Mouse (Mus musculus) c-Kit-positive CD71-negative TER-119-negative erythroid progenitor cells, embryonic 14.5 days (primary cell): ENCODE measurements at regions not wholly inside any gene's neighbourhood (a gene's known extent, or its start where the extent isn't known, plus 50 kb on each side); places are given as distances from the start of the nearest gene placed in this dataset.

Experiments used
- DNase-seq: peaks from one replicate; pipeline ENCODE4 v3.0.0-alpha.2; 2013; ENCODE audit warnings: low read depth

DNA sequence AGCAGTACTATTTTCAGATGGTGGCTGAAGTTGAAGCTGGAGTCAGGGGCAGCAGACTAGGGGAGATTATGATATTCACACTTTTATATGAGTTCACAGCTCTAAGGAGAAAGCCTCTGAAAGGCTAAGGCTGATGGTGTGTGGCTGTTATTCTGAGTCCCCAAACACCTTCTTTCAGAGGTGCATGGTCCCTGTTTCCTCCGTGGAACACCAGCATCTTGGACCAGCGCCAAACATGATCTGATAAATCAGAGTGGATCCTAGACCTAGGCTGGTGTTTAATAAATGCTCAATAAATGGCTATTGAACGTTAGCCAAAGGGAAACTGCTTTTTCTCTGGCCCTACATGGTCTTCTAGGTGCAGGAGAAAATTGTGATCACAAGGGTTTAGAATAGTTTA is 269.2 kb downstream of the Agtpbp1 start:
- no peak for DNase-seq

GRCm38 (mm10) chr13:59314419-59314818 is 270.6 kb downstream of the Agtpbp1 start:
- peak; percentile 3 for DNase-seq

- DNase-seq = no peak
Measured at GRCm38 (mm10) chr13:59313725-59314330, 271.2 kb downstream of the Agtpbp1 start.

DNA sequence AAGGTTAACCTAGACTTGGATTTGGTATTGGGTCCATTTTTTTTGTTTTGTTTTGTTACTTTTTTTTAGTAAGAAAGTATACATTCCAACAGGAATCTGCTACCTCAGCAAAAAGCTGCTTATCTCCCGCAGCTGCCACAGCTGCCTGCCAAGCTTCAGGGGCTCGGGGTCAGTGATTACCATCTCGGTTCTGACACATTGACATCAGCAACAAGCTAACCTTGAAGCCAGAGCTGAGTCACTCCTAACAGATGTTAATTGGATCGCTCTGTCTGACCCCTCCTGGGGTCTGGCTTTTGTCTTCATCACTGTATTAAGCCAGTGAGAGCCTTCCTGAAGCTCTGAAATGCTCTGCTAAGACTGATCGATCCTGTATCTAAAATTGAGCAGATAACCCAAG is 292.1 kb downstream of the Agtpbp1 start:
- DNase-seq = no peak

DNA sequence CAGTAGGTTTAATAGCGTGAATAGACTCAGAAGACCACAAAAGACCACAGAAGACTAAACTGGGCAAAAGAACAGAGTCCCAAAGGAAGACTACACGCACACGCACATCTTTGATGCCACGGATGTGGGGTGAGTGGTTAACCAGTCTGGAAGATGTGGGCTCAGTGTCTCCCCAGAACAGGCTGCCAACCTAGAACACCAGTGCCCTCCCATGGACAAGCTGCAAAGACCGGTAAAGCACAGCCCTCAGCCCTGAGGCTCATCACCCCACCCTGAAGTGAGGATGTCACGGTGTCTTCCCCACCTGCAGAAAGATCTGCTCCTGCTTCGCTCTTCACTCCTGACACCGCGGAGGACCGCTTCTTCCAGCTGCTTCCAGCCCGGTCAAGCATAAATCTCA is 295.9 kb downstream of the Agtpbp1 start:
- DNase-seq = no peak

DNA sequence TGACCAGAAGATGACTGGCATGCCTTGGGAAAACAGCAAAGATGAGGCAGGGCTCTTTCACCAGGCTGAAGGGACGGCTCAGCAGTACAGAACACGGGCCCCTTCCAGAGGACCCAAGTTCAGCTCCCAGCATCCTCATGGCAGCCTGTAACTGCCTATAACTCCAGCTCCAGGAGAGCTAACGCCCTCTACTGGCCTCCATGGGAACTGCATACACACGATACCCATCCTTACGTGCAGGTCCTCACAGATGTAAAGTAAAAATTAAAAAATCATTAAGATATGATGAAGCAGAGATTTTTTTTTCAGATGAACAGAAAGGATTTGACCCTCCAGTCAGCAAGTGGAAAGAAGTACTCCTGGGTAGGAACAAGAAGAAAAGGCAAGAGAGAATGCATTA is 303.8 kb downstream of the Agtpbp1 start:
- DNase-seq = no peak

DNA sequence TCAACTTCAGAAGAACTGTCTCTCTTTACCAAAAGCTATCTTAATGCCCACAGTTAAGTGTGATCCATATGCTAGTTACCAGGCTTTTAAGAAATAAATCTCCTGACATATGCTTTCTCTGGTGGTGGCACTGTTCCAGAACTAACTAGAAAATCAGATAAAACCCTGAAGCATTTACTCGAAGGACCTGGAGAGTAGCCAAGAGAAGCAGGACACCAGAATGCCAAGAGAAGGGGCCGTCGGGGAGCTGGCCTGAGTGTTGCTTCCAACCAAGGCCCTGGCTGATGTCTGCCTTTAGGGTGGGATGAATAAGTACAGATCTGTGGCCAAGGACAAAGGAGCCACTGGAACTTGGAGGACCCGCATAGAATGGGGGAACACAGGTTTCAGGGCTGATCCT is 305.9 kb downstream of the Agtpbp1 start:
- no peak for DNase-seq

GRCm38 (mm10) chr13:59271661-59272060 is 313.4 kb downstream of the Agtpbp1 start:
- DNase-seq = no peak

- no peak for DNase-seq
Measured at GRCm38 (mm10) chr13:59266854-59267253, 318.2 kb downstream of the Agtpbp1 start.

GRCm38 (mm10) chr13:59264126-59264525 is 320.9 kb downstream of the Agtpbp1 start:
- DNase-seq = no peak

GRCm38 (mm10) chr13:59261924-59262323 is 323.1 kb downstream of the Agtpbp1 start:
- DNase-seq = no peak

GRCm38 (mm10) chr13:59255798-59256435 is 329.1 kb downstream of the Agtpbp1 start:
- no peak for DNase-seq

DNA sequence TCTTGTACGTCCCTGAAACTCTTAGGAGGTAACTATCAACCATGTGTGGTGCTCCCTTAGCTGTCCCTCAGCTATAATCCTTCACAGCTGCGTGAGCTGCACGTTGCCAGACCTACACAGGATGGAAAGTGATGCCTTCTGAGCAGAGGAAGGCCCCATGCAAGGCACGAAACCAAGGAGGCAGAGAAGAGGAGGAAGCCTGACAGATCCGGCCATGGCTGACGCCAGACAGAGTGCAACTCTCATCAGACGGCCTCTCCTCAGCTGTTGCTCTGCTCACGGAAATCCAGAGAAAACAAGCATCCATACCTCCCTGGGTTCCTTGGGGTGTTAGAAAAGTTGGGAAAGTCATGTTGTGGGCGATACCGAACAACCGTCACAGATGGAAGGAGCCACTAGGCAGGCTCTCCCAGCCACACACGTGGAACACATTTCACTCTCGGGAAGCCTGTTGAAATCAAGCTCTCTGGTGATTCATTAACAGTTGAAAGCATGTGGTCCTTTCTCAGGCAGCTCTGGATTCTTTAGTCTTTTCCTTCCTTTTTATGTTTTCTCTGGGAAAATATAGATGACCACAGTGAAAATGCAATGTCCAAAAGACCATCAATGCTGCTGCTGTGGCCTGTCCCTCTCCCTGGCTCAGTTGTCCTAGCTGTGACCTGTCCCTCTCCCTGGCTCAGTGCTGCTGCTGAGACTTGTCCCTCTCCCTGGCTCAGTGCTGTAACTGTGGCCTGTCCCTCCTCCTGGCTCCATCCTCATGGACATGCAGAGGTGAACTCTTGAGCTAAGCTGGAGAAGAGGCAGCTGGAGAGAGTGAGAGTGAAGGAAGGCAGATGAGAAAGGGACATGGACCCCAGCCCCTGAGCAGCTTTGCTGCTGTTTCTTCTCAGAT is 331.1 kb downstream of the Agtpbp1 start:
- no peak for DNase-seq

DNA sequence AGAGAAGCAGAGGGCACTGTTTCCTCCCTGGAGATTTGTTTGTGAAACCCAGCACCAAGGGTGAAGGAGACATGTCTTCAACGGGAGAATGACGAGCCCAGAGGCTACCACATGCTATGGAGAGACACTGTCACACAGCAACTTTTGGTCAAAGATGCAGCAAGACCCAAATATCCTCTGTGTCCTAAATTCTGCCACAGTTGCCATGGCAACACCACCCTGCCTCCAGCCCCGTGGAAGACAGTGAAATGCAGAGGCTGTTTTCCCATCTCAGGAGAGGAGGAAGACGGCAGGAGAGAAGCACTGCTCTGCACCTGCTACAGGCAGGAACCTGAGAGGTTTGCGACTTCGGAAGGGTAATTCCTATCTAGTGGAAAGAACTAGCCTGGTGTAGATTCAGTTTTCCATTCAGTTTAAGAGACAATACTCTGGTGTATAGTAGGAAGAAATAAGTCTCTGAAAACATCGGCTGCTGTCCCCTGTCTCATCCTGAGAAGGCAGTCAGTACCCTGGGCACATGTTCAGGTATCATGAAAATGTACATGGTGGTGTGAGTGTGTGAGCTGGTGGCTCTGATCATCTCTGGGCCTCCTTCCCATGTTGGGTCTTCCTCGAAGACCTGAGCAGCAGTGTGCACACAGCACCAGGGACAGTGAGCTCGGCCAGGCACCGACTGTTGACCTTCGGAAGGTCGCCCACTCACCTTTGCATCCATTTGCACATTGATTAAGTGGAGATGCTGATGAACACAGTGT is 333.6 kb downstream of the Agtpbp1 start:
- DNase-seq = no peak

DNA sequence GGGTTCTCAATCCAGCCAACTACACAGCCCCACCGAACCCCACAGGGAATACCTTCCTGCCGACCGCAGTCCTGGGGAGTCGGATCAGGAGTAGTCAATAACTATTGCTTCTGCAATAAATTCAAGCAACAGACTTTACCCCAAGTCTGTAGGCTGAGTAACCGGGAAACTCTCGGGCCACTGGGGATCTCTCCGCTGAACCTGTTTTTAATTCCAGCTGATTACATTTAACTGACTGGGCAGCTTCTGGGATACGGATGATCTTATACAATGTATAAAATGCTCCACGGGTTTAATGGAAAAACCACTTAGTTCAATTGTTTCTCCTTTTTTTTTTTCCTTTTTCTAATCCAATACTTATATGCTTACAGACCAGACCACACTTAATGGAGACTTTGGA is 336.6 kb downstream of the Agtpbp1 start:
- no peak for DNase-seq

DNA sequence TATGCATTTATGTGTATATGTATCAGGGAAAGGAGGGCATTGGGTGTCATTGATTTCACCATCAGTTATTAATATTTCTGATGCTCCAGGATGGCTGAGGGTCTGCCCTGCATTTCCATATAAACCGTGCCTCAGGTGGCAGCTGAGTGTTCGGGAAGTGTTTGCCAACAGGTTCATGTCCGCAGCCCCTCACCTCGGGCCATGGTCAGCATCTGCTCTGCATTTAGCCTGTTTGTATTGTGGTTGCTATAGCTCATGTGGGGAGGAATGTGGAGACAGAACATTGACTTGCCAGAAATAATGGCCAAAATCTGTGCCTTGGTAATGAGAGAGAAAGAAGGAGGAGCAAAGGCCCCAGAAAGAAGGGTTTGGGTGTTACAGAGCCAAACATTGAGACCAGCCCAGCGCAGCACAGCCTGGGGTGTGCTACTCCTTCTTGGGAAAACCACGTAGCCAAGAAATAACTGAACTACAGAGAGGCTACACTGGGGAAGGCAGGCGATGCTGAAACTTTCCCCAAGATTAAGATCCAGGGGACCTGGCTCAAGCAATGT is 338.0 kb downstream of the Agtpbp1 start:
- no peak for DNase-seq

DNA sequence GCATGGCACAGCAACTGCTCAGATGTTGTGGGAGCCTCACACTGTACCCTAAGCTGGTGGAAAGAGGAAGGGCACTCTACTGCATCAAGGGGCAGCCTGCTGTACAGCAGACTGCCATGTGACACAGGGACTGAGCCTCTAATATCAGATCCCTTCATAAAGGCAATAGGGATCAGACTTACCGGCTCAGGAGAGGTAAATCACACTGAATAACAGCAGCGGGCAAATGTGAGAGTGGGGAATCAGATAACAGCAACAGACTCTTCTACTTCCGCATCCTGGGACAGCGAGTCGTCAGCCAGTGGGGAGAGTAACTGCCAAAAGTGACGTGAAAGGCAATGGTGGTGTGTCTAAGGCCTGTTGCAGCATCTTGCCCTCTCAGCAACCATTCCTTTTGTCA is 339.0 kb downstream of the Agtpbp1 start:
- DNase-seq = no peak

- no peak for DNase-seq
Measured at GRCm38 (mm10) chr13:59244622-59245021, 340.4 kb downstream of the Agtpbp1 start.

DNA sequence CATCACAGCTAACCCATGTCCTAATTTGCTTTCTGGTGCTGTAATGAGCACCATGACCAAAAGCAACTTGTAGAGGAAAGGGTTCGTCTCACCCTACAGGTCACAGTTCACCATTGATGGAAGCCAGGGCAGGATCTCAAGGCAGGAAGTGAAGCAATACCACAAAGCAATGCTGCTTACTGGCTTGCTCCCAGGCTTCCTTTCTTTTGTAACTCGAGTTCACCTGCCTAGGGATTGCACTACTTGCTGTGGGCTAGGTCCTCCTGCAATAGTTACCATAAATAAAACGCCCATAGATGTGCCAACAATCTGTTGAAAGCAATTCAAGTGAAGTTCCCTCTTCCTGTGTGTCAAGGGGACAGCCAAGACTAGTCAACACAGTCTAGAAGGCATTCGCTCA is 342.4 kb downstream of the Agtpbp1 start:
- no peak for DNase-seq

GRCm38 (mm10) chr13:59238696-59239095 is 346.3 kb downstream of the Agtpbp1 start:
- no peak for DNase-seq

GRCm38 (mm10) chr13:59235836-59236235 is 349.2 kb downstream of the Agtpbp1 start:
- DNase-seq = no peak

DNA sequence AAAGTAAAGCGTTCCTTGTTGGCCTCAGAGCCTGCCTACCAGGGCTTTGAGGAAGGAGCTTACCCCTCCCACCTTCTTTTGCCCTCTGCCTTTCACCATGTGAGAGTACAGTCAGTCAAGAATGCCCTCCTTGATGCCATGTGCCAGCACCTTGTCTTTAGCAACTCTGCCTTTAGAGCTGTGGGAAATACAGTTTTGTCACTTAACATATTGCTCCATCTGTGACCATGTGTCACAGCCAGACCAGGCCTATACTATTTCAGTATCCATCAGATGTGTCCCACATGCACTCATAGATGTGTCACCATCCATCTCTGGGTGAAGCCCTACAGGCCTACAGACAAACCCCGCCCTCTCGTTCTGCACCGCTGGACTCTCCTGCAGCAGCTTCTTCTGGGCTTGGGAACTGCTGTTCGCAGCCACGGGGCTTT is 355.9 kb downstream of the Agtpbp1 start:
- no peak for DNase-seq
